Mouse (Mus musculus) bone marrow, adult 2 months (tissue): ENCODE data around the gene Atl2.

Source experiments
- CTCF ChIP-seq: fragments of 200-500 bp; IDR thresholded peaks from 2 replicates; pipeline ENCODE4 v1.5.1; 2011; ENCODE audit warnings: low read length, control low read depth; ENCODE audit not compliant: control insufficient read depth, insufficient read depth
- POLR2A ChIP-seq: fragments of 200-500 bp; IDR thresholded peaks from 2 replicates; pipeline ENCODE4 v1.6.1; 2011; ENCODE audit warnings: low read depth, mild to moderate bottlenecking, control low read depth, low read length, borderline replicate concordance; ENCODE audit not compliant: control insufficient read depth

- TF ChIP-seq CTCF (no peak), POLR2A (no peak)
Measured at GRCm38 (mm10) chr17:79836978-79837377, 58.9 kb downstream of the Atl2 start.
